Mouse (Mus musculus) ovary, postnatal 10 days (tissue): ENCODE data around the gene Tnfrsf8.

Experiments used
- DNase-seq: peaks from one replicate; pipeline ENCODE4 v3.0.0; 2022; ENCODE audit warnings: low spot score

The Tnfrsf8 gene

DNA sequence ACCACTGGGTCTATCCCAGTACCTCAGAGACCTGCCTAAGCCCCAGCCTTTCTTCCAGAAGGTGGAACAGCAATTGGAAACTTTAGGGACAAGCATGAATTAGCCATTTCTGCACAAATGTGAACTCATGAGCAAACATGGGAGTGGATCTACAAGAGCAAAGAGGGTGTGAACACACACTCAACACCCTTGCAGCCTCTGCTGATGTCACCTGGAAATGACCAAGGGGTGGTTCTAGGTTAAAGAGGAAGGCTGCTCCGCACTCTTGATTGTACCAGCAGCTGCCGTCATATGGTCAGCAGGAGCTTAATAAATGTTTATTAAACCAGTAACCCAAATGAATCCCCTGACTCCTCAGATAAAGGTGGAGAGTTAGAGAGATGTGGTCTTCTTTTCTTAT, 84.3 kb downstream of the Tnfrsf8 start:
- no peak for DNase-seq

DNA sequence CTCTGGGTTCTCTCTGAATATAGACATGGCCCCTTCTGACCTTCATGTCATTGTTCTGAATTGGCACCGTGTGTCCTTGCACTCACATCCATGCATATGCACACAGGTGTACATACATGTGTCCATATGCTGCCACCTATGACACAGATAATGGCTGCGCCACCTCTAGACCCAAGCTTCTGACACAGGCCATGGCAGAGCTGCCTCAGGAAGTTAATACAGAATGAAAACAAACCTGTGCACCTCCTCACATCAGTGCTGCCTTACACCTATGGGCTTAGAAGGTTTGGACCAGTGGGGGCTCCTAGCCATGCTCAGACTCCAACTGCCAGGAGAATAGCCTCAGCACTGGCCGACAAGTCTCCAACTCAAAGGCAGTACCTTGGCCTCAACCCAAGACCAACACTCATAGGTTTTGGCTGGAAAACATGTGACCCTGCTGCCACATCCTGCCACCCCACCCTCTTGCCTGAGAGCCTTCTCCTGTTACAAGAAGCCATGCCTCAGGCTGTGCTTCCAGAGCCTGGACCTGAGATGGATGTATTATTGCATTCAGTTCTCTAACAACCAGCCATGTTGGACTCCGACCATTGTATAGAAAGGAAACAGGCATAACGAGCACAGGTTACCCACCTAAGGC, 85.3 kb downstream of the Tnfrsf8 start:
- no peak for DNase-seq

- DNase-seq: no peak
Observed at GRCm38 (mm10) chr4:145229051-145229450, 85.9 kb downstream of the Tnfrsf8 start.

DNA sequence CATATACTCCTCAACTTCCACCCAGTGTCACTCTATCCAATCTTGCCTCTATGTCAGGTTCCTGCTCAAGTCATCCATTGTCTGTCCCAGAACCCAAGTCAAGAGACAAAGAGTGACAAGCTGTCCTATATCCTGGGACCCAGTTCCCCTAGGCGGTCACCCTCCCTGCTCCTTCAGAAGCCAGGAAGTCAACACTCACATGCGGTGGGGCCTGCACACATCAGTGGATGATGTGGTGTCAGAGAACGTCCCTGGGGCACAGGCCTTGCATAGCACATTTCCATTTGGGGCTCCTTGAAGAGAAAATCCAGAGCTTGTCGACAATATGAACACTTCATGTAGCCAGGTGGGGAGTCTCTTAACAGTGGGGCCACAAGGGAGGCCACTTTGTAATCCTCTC, 90.4 kb downstream of the Tnfrsf8 start:
- DNase-seq: no peak

- DNase-seq: no peak
Observed at GRCm38 (mm10) chr4:145222064-145222463, 92.9 kb downstream of the Tnfrsf8 start.

DNA sequence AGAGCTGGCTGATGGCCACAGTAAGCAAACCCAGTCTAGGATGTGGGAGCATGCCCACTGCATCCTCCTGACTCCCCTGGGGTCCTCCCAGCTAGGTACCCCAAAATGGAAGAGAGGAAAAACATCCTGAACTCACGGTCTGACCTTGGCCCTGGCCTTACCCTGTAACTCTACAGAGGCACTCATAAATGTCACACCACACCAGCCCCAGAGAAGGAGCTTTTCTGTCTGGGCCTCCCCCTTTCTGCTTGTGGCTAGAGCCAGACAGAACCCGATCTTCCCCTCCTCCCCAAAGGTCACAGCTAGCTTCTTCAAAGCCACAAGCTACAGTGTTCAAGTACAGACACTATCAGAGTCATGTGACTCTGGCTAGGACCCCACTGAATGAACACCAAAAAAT, 93.6 kb downstream of the Tnfrsf8 start:
- DNase-seq: no peak

- DNase-seq: no peak
Observed at GRCm38 (mm10) chr4:145220001-145220400, 95.0 kb downstream of the Tnfrsf8 start.

DNA sequence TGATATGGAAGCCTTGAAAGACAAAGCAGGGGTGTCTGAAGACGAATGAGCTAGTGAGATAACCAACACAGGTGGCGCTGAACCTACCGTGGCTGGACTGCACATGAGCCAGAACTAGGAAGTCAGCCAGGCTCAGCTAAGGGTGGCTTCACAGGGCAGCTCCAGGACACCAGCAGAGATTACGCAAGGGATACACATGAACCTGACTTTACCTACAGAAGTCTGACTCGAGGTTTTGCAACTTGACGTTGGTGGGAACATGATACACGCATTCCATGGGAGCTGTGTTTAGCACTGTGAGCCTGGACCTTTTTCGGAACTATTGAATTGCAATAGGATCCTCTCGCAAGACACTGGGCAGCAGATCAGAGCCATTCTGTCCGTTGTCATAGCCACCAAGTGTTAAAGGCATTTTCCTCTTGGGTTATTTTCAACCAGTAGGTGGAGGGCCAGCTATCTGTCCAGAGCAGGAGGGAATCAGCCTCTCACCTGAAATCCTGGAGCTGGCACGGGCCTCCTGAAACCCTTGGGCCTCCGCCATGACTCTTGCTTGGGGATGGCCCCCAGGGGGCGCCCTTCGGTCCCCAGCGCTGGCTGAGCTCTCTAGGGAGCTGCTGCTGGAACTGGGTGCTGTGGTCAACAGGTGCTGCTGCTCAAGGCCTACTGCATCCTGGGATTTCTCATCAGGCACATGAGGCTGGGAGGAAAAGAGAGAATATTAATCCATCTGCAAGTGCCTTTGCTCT, 95.6 kb downstream of the Tnfrsf8 start:
- no peak for DNase-seq

DNA sequence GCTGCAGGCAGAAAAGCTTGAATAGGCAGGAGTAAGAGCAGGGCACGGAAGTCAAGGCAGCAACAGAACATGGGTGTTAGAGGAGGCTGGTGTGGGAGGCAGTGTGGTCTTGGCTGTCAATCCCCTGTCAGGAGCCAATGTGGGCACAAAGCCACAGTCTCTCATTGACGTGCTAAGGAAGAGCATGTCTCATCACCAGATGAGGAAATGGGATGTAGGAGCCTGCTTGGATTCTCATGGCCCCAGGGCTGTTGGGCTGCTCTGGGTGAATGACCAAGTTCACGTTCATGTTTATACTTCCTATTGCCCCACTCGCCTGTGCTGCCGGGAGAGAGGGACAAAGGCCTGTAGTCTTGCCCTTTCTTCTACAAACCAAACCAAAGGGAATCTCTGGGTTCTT, 97.1 kb downstream of the Tnfrsf8 start:
- DNase-seq: no peak
